Mouse (Mus musculus) cerebellum, postnatal 14 days (tissue): Measurements from ENCODE around the gene Sumf1.

Source experiments
- DNase-seq, 2 experiments: peaks; one replicate each; pipeline ENCODE4 v3.0.0; 2021; ENCODE audit warnings: mixed read lengths in 2 of 2

Gene Sumf1

GRCm38 (mm10) chr6:108073931-108074330 is 111.5 kb downstream of the Sumf1 start:
- no peak for DNase-seq

GRCm38 (mm10) chr6:108073071-108073470 is 112.3 kb downstream of the Sumf1 start:
- DNase-seq, result no peak

- DNase-seq, result no peak
Observed at GRCm38 (mm10) chr6:108070947-108071346, 114.4 kb downstream of the Sumf1 start.

GRCm38 (mm10) chr6:108065583-108065982 is 119.8 kb downstream of the Sumf1 start:
- peak; percentile 90 to 95 for DNase-seq

- peak; percentile 99 for DNase-seq
Observed at GRCm38 (mm10) chr6:108064918-108065526, 120.4 kb downstream of the Sumf1 start, which contains the start of gene Setmar. Setmar (plus strand) TSS chr6:108065045.

GRCm38 (mm10) chr6:108061121-108061520 is 124.3 kb downstream of the Sumf1 start:
- no peak for DNase-seq

- DNase-seq, result peak; percentile 51 to 66
Observed at GRCm38 (mm10) chr6:108058066-108058465, 127.3 kb downstream of the Sumf1 start.

GRCm38 (mm10) chr6:108057353-108057752 is 128.0 kb downstream of the Sumf1 start:
- no peak for DNase-seq
